Mouse (Mus musculus): Measurements from ENCODE around the gene Fahd1. TPM values are rescaled to one million over a fixed set of nuclear protein-coding genes. Genes with fewer than 3 reads are reported as not detected.

Gene Fahd1
- total RNA-seq, 2 experiments from 2014 or later: 58.0 to 71.4 TPM

Other genes with a start within 250 kb of the Fahd1 start
- 16.3 and 75.9 TPM in 2 replicates for gene Tsc2, start 217.7 kb downstream of the Fahd1 start, total RNA-seq (2015; ENCODE audit: low replicate concordance)
- gene Tsc2, start 217.7 kb downstream of the Fahd1 start, total RNA-seq (2017; ENCODE audit: low replicate concordance): 8.6 and 9.0 TPM in 2 replicates
- 1.0 TPM in 1 of 2 replicates, not detected in the other for gene Nthl1, start 217.7 kb downstream of the Fahd1 start, total RNA-seq (2015; ENCODE audit: low replicate concordance)
- gene Nthl1, start 217.7 kb downstream of the Fahd1 start, total RNA-seq (2017; ENCODE audit: low replicate concordance): 0.56 and 0.85 TPM in 2 replicates
- 0.38 TPM in 1 of 2 replicates, not detected in the other for gene Slc9a3r2, start 200.0 kb downstream of the Fahd1 start, total RNA-seq (2015; ENCODE audit: low replicate concordance)
- gene Slc9a3r2, start 200.0 kb downstream of the Fahd1 start, total RNA-seq (2017; ENCODE audit: low replicate concordance): 0.56 and 1.8 TPM in 2 replicates
- gene Npw, start 191.9 kb downstream of the Fahd1 start, total RNA-seq (2015; ENCODE audit: low replicate concordance): not detected in 2 replicates
- not detected in 2 replicates for gene Npw, start 191.9 kb downstream of the Fahd1 start, total RNA-seq (2017; ENCODE audit: low replicate concordance)
- 3.7 and 7.9 TPM in 2 replicates for gene Zfp598, start 180.7 kb downstream of the Fahd1 start, total RNA-seq (2015; ENCODE audit: low replicate concordance)
- gene Zfp598, start 180.7 kb downstream of the Fahd1 start, total RNA-seq (2017; ENCODE audit: low replicate concordance): 4.0 and 4.3 TPM in 2 replicates
- not detected in 2 replicates for gene Syngr3, start 160.4 kb downstream of the Fahd1 start, total RNA-seq (2015; ENCODE audit: low replicate concordance)
- not detected in 2 replicates for gene Syngr3, start 160.4 kb downstream of the Fahd1 start, total RNA-seq (2017; ENCODE audit: low replicate concordance)
- 2.7 and 6.3 TPM in 2 replicates for gene Gfer, start 154.2 kb downstream of the Fahd1 start, total RNA-seq (2015; ENCODE audit: low replicate concordance)
- gene Gfer, start 154.2 kb downstream of the Fahd1 start, total RNA-seq (2017; ENCODE audit: low replicate concordance): 3.0 and 7.2 TPM in 2 replicates
- not detected in 2 replicates for gene Noxo1, start 154.1 kb downstream of the Fahd1 start, total RNA-seq (2015; ENCODE audit: low replicate concordance)
- gene Noxo1, start 154.1 kb downstream of the Fahd1 start, total RNA-seq (2017; ENCODE audit: low replicate concordance): not detected in 2 replicates
- gene Tbl3, start 142.7 kb downstream of the Fahd1 start, total RNA-seq (2015; ENCODE audit: low replicate concordance): 0.58 and 5.9 TPM in 2 replicates
- 4.3 and 11.9 TPM in 2 replicates for gene Tbl3, start 142.7 kb downstream of the Fahd1 start, total RNA-seq (2017; ENCODE audit: low replicate concordance)
- not detected in 2 replicates for gene Rnf151, start 132.3 kb downstream of the Fahd1 start, total RNA-seq (2015; ENCODE audit: low replicate concordance)
- not detected in 2 replicates for gene Rnf151, start 132.3 kb downstream of the Fahd1 start, total RNA-seq (2017; ENCODE audit: low replicate concordance)
- gene Rps2, start 132.2 kb downstream of the Fahd1 start, total RNA-seq (2015; ENCODE audit: low replicate concordance): 1,254 and 1,636 TPM in 2 replicates
- 281 and 355 TPM in 2 replicates for gene Rps2, start 132.2 kb downstream of the Fahd1 start, total RNA-seq (2017; ENCODE audit: low replicate concordance)
- gene Ndufb10, start 125.9 kb downstream of the Fahd1 start, total RNA-seq (2015; ENCODE audit: low replicate concordance): 52.0 and 124 TPM in 2 replicates
- 74.1 and 90.5 TPM in 2 replicates for gene Ndufb10, start 125.9 kb downstream of the Fahd1 start, total RNA-seq (2017; ENCODE audit: low replicate concordance)
- gene Rpl3l, start 122.5 kb downstream of the Fahd1 start, total RNA-seq (2015; ENCODE audit: low replicate concordance): not detected in 2 replicates
- gene Rpl3l, start 122.5 kb downstream of the Fahd1 start, total RNA-seq (2017; ENCODE audit: low replicate concordance): not detected in 2 replicates
- gene Msrb1, start 113.7 kb downstream of the Fahd1 start, total RNA-seq (2015; ENCODE audit: low replicate concordance): 177 and 224 TPM in 2 replicates
- 42.8 and 97.5 TPM in 2 replicates for gene Msrb1, start 113.7 kb downstream of the Fahd1 start, total RNA-seq (2017; ENCODE audit: low replicate concordance)
- gene Hs3st6, start 97.4 kb downstream of the Fahd1 start, total RNA-seq (2015; ENCODE audit: low replicate concordance): not detected in 2 replicates
- gene Hs3st6, start 97.4 kb downstream of the Fahd1 start, total RNA-seq (2017; ENCODE audit: low replicate concordance): not detected in 2 replicates
- gene Meiob, start 46.1 kb downstream of the Fahd1 start, total RNA-seq (2015; ENCODE audit: low replicate concordance): not detected in 2 replicates
- not detected in 2 replicates for gene Meiob, start 46.1 kb downstream of the Fahd1 start, total RNA-seq (2017; ENCODE audit: low replicate concordance)
- gene Hagh, start 10.2 kb downstream of the Fahd1 start, total RNA-seq (2015; ENCODE audit: low replicate concordance): 191 and 222 TPM in 2 replicates
- gene Hagh, start 10.2 kb downstream of the Fahd1 start, total RNA-seq (2017; ENCODE audit: low replicate concordance): 223 and 230 TPM in 2 replicates
- not detected in 2 replicates for gene Igfals, start 15.6 kb upstream of the Fahd1 start, total RNA-seq (2015; ENCODE audit: low replicate concordance)
- gene Igfals, start 15.6 kb upstream of the Fahd1 start, total RNA-seq (2017; ENCODE audit: low replicate concordance): 0.17 TPM in 1 of 2 replicates, not detected in the other
- 25.4 and 31.6 TPM in 2 replicates for gene Nubp2, start 36.0 kb upstream of the Fahd1 start, total RNA-seq (2015; ENCODE audit: low replicate concordance)
- gene Nubp2, start 36.0 kb upstream of the Fahd1 start, total RNA-seq (2017; ENCODE audit: low replicate concordance): 10.6 and 11.4 TPM in 2 replicates
- 20.4 and 49.3 TPM in 2 replicates for gene Spsb3, start 36.3 kb upstream of the Fahd1 start, total RNA-seq (2015; ENCODE audit: low replicate concordance)
- 28.2 and 35.1 TPM in 2 replicates for gene Spsb3, start 36.3 kb upstream of the Fahd1 start, total RNA-seq (2017; ENCODE audit: low replicate concordance)
- 7.1 and 8.6 TPM in 2 replicates for gene Eme2, start 44.7 kb upstream of the Fahd1 start, total RNA-seq (2015; ENCODE audit: low replicate concordance)
- gene Eme2, start 44.7 kb upstream of the Fahd1 start, total RNA-seq (2017; ENCODE audit: low replicate concordance): 10.9 and 12.4 TPM in 2 replicates
- 4.8 and 7.1 TPM in 2 replicates for gene Mrps34, start 44.8 kb upstream of the Fahd1 start, total RNA-seq (2015; ENCODE audit: low replicate concordance)
- gene Mrps34, start 44.8 kb upstream of the Fahd1 start, total RNA-seq (2017; ENCODE audit: low replicate concordance): 2.0 and 5.0 TPM in 2 replicates
- 15.0 and 18.3 TPM in 2 replicates for gene Nme3, start 46.1 kb upstream of the Fahd1 start, total RNA-seq (2015; ENCODE audit: low replicate concordance)
- gene Nme3, start 46.1 kb upstream of the Fahd1 start, total RNA-seq (2017; ENCODE audit: low replicate concordance): 29.1 and 32.2 TPM in 2 replicates
- gene Mapk8ip3, start 86.6 kb upstream of the Fahd1 start, total RNA-seq (2015; ENCODE audit: low replicate concordance): 42.7 and 48.3 TPM in 2 replicates
- 109 and 222 TPM in 2 replicates for gene Mapk8ip3, start 86.6 kb upstream of the Fahd1 start, total RNA-seq (2017; ENCODE audit: low replicate concordance)
- 20.8 and 28.6 TPM in 2 replicates for gene Jpt2, start 110.3 kb upstream of the Fahd1 start, total RNA-seq (2015; ENCODE audit: low replicate concordance)
- 22.9 and 40.1 TPM in 2 replicates for gene Jpt2, start 110.3 kb upstream of the Fahd1 start, total RNA-seq (2017; ENCODE audit: low replicate concordance)
- 16.7 and 18.0 TPM in 2 replicates for gene Cramp1l, start 165.4 kb upstream of the Fahd1 start, total RNA-seq (2015; ENCODE audit: low replicate concordance)
- 16.2 and 19.0 TPM in 2 replicates for gene Cramp1l, start 165.4 kb upstream of the Fahd1 start, total RNA-seq (2017; ENCODE audit: low replicate concordance)
- gene Ift140, start 165.7 kb upstream of the Fahd1 start, total RNA-seq (2015; ENCODE audit: low replicate concordance): 61.9 and 62.3 TPM in 2 replicates
- 158 and 187 TPM in 2 replicates for gene Ift140, start 165.7 kb upstream of the Fahd1 start, total RNA-seq (2017; ENCODE audit: low replicate concordance)
- not detected in 2 replicates for gene Tmem204, start 233.2 kb upstream of the Fahd1 start, total RNA-seq (2015; ENCODE audit: low replicate concordance)
- not detected in 2 replicates for gene Tmem204, start 233.2 kb upstream of the Fahd1 start, total RNA-seq (2017; ENCODE audit: low replicate concordance)